Mouse (Mus musculus) layer of hippocampus, adult 11-12 months (tissue): ENCODE measurements around the gene Csmd2.

Experiments used
- DNase-seq: peaks from one replicate; pipeline ENCODE4 v3.0.0; 2022; ENCODE audit warnings: low spot score

Gene Csmd2

DNA sequence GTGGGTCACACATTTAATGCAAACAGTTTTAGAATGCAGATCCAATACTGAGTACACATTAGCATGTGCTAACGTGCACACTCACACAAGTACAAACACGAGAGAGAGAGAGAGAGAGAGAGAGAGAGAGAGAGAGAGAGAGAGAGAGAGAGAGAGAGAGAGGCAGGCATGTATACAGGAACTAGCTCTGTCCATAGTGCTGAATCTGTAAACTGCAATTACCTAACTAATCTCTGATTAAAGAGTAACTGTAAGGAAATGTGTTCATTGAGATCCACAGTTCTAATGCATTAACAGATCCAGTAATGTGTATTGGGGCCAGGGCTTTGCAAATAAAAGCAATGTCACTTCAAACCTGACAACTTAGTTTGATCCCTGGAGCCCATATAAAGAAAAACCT, 257.5 kb downstream of the Csmd2 start:
- DNase-seq, result no peak

DNA sequence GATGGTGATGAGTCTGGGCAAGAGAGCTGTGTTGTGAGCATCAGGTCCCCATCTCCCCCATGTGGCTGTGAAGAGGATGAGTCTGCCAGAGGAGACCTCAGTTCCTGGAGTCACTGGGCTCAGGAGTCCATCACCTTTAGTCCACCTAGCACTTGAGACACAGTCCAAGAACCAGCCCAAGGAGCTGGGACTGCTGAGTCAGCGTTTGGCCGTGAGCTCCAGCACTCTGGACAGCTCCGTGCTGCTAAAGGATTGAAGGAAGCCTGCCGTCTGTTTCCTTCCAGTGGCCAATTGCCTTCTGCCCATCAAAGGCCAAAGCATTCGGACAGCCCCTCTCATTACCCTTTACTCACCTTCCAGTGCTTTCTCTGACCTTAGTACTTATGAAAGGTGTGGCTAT, 261.0 kb downstream of the Csmd2 start:
- DNase-seq, result no peak

DNA sequence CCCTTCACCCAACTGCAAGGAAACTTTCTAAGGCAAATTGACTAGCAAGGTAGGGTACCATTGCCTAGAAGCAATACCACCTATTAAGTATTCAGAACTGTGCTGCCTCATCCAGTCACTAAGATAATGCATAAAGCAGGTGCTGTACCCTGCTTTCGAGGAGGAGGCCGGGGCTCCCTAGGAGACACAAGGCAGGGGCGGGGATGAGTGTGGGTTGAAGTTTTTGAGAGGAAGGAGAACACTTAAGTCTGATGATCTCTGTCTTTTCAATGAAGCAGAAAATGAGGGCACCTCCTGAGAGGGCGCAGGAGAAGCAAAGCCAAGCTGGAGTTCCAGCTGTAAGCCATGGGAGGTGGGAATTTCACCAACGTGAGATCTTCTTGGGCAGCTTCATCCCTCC, 271.6 kb downstream of the Csmd2 start:
- no peak for DNase-seq

DNA sequence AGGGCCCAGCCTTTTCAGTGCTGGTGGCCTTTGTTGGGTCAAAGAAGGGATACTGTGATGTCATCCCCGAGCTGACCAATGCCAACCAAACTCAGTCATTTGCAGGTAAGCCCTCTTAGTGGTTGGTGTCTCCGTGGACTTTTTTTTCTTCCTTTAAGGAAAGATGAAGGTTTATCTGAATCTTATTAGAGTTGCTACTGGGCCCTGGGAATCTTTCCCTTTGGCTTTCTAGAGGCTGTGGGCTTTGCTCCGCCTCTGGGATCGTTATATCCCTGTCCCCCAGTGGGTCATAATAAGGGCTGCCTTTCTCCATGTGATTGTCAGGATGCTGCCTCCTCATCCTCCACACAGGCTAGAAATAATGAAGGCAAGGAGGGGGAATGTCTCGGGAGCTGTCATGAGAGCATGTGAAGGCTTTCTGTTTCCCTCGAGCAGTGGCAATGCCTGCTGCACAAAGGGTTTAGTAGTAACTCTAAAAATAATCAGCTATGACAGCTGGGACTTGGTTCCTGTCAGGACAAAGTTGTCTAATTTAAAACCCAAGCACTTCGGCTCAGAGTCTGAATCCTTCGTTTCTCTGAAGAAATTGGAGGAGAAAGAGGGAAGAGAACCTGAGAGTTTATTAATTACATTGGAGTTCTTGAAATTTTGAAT, 273.4 kb downstream of the Csmd2 start, which contains the start of gene Hmgb4:
Gene Hmgb4, minus strand, starts transcription at position 51 of the 654 bp plus-strand sequence.
- no peak for DNase-seq

DNA sequence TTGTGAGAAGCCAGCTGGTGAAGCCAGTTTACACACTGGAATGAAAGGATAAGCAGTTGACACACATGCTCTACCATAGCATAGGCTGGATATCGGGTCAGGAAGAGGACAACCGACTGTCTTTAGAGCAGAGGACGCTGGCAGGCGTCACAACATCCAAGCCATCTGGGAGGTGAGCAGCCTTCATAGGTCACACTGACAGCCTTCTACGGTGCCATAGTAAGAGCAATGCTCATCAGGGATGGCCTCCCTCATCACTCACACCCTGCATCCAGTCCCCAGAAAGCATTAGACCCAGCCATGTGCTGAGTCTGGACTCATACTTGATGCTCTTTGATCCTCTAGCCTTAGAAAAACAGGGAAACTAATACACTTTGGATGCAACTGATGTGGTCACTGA, 276.8 kb downstream of the Csmd2 start:
- no peak for DNase-seq

DNA sequence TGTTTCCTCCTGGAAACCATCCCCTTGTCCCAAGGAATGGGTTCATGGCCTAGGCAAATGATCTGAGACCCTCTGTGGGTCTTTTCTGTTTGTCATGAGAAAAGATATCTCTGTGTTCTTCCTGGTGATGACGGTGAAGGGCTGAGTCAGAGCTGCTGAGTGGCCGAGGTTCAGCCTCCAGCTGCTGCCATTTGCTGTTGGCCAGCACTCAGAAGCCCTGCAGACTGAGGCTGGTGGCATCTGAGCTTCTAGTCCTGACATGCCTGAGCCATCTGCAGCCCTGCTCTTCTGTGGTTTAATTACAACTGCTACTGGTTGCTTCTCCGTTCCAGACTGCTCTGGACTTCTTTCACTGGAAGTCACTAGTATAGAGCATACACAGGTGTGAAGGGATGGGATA, 277.7 kb downstream of the Csmd2 start:
- no peak for DNase-seq

DNA sequence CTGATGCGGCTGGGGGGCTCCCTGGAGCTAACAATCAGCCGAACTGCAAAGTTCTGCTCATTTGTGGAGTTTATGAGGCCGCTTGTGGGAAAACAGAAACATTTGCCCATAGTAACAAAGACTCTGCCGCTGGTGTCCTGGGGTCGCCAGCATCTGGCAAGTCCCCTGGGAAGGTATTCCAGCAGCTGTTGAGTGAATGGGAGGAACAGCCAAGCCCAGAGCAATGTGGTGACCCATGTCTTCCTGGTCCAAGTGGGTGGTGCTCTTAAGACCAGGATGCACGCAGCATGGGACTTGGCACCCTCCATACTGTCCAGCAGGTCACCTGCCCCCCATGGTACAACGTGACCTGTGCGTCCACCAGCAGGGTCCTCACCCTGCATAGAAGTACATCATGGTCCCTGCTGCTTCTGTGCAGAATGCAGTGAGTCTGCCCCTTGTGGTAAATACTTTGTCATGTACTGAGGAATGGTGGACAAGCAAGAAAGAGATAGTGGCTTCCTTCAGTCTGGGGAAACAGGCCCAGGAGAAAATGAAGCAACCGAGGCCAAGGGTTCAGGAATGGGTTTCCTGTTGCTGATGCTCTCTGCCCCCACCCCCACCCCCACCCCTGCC, 281.7 kb downstream of the Csmd2 start:
- no peak for DNase-seq

DNA sequence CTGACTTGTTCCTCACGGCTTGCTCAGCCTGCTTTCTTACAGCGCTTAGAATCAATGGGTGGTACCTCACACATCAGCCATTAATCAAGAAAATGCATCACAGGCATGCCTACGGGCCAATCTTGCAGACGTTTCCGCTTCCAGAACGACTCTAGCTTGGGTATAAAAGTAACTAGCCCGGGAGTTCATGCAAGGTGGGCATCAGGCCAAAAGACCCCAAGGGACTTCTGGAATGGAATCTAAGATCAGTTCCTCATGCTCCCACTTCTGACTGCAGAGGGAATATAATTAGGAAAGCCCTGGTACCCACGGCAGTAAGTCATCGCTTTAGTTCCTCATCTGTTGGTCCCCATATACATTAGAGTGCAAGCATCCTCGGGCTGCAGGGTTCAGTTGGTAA, 282.5 kb downstream of the Csmd2 start:
- DNase-seq, result no peak

DNA sequence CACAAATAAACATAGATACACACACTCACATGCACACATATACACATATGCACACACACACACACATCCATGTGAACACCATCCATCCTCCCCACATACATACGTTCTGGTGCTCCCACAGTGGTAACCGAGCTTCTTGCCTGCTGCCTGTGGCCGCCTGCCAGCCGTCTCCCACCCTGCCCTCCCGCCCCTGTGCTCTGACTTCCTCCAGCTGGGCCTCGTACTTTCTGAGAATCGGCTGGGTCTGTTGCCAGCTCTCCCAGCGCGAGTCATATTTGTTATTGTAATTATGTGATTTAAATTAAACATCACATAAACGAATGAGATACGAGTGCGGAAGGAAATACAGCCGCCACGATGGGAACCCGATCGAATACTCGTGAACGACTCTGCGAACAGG, 283.3 kb downstream of the Csmd2 start:
- no peak for DNase-seq

DNA sequence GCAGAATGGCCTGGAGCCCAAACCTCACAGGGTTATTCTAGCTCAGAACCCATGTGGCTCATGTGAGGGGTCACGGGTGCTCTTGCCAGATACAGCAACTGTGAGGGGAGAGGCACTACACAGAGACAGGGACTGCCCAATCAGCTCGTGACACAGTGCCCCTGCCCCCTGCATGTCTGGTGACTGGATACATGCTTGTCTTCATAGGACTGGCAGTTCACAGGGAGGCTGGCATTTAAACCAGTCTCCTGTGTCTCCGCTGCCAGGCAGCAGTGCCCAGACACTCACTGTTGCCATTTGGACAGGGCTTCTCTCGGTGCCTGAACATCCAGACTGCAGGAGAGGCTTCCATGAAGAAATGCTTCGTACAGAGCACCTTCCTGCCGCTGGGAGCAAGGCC, 284.8 kb downstream of the Csmd2 start:
- no peak for DNase-seq

DNA sequence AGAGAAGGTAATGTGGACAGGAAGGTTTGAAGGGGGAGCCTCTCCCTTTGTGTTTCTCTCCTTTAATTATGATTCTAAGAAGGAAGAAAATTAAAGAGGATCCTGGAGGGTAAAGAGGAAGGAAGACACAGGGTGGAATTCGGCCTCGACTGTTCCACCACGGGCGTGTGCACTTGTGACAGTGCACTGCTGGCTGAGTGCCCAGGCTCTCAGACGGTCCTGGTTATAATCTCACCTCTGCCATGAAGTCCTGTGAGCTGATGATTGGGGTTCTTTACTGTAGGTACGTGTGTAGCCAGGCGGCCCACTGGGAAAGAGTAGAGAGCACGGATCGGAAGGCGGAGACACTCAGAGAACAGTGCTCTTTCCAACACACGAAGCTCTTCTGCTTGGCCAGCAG, 285.5 kb downstream of the Csmd2 start:
- DNase-seq, result no peak

DNA sequence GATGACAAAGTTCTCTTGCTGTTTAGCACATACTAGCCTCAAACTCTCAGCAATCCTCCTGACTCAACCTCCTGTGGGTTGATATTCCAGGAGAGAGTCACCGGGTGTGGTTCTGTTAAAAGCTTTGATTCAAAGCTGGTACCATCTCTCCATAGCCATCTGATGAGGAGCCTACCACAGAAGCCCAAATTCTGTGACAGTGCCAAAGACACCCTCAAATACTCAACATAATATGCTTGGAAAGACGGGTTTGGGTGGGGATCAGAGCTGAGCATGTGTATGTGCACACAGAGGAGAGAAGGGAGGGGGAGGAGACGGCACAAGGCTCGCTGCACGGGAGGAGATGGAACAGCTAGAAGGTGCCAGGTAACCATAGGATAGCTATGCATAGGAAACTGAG, 287.5 kb downstream of the Csmd2 start:
- DNase-seq, result no peak

DNA sequence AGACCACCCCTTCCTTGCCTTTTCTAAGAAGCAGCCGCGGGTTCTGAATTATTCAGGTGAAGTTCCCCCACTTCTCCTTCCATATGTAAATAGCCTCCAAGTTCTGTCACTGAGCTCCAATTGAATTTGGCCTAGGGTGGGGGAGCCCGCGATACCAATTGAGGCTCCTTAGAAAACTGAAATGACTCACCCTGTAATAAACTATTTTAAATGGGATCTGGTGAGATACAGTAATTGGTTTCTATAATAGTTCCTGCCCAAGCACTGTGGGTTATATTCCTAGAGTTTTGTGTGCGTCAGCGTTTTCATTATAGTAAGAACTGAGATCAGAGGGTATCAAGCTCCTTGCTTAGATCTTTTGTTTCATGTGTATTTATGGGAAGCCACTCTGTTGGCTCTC, 287.9 kb downstream of the Csmd2 start:
- DNase-seq, result no peak

DNA sequence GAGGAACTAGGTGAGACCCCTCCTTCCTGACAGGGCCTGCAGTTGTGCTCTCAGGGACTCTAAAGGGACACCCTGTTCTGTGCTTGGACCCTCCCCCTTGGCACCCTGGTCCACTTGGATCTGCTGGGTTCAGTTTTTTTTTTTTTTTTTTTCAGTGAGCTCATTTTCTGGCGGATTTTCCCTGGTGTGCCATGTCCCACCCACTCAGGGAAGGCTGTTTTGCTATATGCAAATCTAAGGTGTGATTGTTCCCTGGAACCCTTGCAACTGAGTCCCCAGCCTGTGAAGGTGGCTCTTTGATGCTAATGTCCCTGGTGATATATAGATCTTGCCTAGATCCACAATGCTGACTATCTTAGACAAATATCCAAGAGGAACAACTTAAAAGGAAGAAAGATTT, 297.4 kb downstream of the Csmd2 start:
- DNase-seq, result no peak

DNA sequence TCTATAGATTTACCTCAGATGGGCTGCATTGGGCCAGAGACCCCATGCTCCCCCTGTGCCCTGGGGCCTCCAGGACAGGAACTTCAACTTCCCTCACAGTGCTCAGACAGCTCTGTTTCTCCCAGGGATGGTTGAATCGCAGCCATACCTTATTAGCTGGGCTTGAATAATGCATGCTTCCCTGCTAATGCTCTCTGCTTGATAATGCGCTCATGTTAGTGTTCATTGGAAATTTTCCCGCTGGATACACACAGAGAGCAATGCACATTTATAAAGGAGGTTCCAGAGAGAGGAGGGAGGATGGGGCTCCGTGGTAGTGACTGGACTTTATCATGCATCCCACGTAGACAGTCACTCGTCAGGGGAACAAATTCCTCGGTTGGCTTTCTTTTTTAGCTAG, 300.4 kb downstream of the Csmd2 start:
- DNase-seq, result no peak

DNA sequence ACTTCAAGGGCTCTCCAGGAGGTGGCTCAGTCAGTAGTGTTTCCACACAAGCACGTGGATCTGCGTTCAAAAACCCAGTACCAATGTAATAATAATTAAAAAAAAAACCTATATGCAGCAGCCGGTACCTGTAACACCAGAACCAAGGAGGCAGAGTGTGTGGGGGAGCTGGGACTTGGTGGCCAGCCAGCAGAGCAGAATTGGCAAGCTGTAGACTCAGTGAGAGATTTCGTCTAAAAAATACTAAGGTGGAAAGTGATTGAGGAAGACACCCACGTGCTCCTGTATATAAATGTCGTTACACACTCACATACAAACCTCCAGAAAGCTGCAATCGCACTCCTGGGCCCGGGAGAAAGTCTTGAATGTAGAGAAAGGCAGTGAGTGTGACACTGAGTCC, 316.4 kb downstream of the Csmd2 start:
- DNase-seq, result peak; percentile 44

DNA sequence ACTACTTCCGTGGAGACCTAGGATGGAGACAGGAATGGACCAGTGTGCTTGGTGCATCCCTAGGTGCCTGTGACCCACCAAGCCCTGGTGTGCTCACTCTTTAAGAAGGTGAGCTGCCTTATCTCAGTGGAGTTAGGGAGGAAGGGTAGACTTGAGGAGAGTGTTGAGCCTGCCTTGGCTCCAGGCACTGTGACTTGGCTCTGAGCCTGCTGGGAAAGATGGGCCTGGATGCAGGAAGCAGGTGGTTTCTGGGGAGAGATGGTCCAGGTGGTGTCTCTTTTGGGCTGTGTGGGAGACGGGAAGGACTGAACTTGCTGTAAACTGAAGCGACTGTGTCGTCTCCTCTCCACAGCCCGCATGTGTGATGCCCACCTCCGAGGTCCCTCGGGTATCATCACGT, 318.4 kb downstream of the Csmd2 start:
- no peak for DNase-seq

DNA sequence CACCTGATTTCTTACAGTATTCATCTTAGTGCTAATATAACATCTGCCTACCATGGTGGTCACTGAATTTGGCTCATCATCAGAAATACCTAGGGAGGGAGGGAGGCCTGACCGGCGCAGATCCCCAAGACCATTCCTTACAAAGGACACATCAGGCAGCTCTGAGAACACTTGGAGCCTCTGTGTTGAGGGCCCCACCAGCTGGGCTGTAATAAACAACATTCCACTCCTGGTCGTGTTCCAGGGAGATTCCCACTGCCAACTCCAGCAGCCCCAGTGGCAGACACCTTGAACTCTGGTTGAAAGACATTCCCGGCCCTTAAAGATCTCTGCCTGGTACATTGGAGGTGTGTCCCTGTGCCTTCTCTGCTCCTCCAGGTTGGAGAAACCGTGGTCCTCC, 327.7 kb downstream of the Csmd2 start:
- no peak for DNase-seq

DNA sequence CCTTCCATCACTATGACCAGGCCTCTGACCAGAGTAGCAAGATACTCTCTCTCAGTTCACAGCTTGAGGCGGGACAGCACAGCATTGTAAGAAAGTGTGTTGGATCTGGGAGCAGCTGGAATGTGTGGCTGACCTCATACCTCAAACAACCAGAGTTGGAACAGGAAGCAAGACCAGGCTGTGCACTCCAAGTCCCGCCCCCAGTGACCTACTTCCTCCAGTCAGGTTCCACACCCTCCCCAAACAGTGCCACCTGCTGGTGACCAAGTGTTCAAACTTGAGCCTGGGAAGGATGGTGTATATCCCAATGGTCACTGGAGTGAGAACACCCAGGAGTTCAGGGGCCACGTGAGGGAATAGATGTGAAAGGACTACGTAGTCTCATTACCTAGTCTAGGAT, 330.3 kb downstream of the Csmd2 start:
- DNase-seq, result no peak

DNA sequence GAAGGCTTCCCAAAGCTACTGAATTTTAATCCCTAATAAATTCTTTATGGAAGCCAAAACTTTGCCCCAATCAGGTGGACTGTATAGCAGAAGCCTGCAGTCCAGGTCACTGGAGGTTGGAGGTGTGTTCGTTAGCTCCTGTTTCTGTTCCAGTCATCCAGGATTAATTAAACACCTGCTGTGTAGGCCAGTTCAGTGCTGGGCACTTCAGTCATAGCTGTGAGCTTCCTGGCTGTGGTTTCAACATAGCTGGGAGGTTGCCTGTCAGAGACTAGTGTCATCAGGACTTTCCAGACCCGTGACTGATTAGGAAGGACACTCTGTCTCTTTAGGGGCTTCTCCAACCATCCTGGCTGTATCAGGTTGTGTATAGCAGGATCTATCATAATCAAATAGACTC, 337.9 kb downstream of the Csmd2 start:
- no peak for DNase-seq

DNA sequence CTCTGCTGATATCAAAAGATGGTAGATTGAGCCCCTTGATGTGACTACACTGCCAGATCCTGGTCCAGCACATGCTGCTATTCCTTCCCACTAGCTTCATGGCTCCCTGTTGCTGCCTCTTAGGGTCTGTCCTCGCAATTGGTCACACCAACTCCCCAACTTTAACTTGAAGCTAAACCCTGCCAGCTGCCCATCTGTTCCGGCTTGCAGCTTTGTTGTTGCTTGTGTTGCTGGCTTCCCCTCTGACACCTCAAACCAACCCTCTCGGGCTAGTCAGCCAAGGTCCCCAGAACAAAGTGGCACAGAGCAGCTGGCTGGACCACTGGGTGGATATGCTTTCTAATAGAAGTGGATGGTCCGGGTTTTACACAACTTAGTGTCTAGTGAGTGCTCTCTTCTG, 339.1 kb downstream of the Csmd2 start:
- no peak for DNase-seq

DNA sequence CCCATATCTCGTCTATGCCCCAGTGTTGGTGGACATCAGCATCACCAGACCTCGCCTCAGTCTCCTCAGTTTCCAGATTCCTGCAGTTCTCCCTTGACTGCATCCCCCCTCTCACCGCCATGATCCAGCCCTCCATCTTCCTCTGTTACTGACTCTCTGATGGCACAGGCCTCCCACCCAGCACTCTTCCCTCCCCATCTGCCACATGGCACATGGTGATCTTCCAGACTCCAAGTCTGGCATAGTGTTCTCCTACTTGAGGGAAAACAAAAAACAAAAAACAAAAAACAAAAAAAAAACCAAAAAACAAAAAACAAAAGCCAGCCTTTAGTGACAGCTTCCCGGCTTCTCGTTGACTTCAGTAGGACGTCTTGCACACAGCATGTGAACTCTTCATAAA, 339.8 kb downstream of the Csmd2 start:
- DNase-seq, result no peak

DNA sequence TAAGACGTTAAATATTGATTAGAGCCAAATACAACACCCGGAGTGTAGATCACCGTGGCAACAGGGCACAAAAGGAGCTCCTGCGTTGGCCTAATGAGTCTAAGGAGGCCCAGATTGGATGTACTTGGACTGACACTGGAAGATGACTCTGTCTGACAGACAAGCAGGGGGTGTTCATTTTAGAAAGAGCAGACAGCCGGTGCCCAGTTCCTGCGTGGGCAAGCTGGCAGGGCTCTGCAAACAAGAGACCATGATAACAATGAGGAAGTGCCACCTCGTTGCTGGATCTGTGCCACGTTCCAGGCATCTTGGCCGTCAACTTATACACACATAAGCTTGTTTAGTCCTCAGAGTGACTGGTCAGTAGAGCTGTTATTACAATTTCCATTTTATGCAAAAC, 342.9 kb downstream of the Csmd2 start:
- peak; percentile 44 for DNase-seq

DNA sequence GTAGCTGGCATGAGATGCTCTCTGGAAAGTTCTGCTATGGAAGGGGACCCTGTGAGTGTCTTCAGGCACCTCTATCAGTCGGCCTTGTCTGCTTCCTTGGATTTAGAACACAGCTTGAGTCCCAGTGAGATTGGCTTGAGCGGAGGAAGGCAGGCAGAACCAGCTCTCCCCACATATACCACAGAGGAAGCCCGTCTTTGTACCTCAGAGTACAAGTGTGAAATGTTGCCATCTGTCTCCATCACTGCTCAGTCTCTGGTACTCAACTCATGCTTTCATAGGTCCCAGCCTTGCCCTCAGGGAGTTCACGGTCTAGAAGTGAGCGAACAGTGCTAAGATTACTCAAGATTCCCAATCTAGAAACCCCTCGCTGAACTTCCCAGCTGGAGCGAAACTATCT, 352.8 kb downstream of the Csmd2 start:
- DNase-seq, result no peak
